Mouse (Mus musculus) lung, embryonic 14.5 days (tissue): ENCODE measurements around the gene Dao. TPM values are rescaled to one million over a fixed set of nuclear protein-coding genes. Genes with fewer than 3 reads are reported as not detected.

Experiments used
- ATAC-seq: fragments of 200-750 bp; cut with Nextera tagmentation; 2 replicates; pipeline ENCODE4 v1.8.0; 2017; ENCODE audit warnings: mild to moderate bottlenecking, moderate TSS enrichment, moderate library complexity; ENCODE audit not compliant: insufficient read depth
- DNase-seq: peaks from one replicate; pipeline ENCODE4 v3.0.0-alpha.2; 2015
- H3K27ac ChIP-seq: fragments of 300-500 bp; sonication (generic); 2 replicates; pipeline ENCODE4 v1.5.1; 2014; ENCODE audit warnings: low read depth, mild to moderate bottlenecking, moderate library complexity
- H3K27me3 ChIP-seq: fragments of 300-500 bp; sonication (generic); 2 replicates; pipeline ENCODE4 v1.6.1; 2014; ENCODE audit warnings: low read length, control low read depth; ENCODE audit not compliant: insufficient read depth
- H3K36me3 ChIP-seq: fragments of 300-500 bp; sonication (generic); 2 replicates; pipeline ENCODE4 v1.6.1; 2014; ENCODE audit warnings: control low read depth; ENCODE audit not compliant: insufficient read depth
- H3K4me1 ChIP-seq: fragments of 300-500 bp; sonication (generic); 2 replicates; pipeline ENCODE4 v1.6.1; 2014; ENCODE audit warnings: antibody characterized with exemption, control low read depth; ENCODE audit not compliant: insufficient read depth
- H3K4me2 ChIP-seq: fragments of 300-500 bp; sonication (generic); 2 replicates; pipeline ENCODE4 v1.6.1; 2014; ENCODE audit warnings: mild to moderate bottlenecking
- H3K4me3 ChIP-seq: fragments of 300-500 bp; sonication (generic); 2 replicates; pipeline ENCODE4 v1.5.1; 2014; ENCODE audit warnings: low read depth, low read length
- H3K9ac ChIP-seq: fragments of 300-500 bp; sonication (generic); 2 replicates; pipeline ENCODE4 v1.6.1; 2014
- H3K9me3 ChIP-seq: fragments of 300-500 bp; sonication (generic); 2 replicates; pipeline ENCODE4 v1.6.1; 2016; ENCODE audit warnings: low read depth, low read length, control low read depth
- CTCF ChIP-seq: IDR thresholded peaks from 2 replicates; pipeline ENCODE4 v1.5.1; 2016; ENCODE audit warnings: antibody characterized with exemption, low read depth
- WGBS: fragments of 180-500 bp; shearing (Covaris S2); extraction: QIAGEN DNeasy Blood & Tissue Kit; methylation state at CpG from one replicate; pipeline ENCODE4 v1.1.7; 2014; 5-methylcytosine and 5-hydroxymethylcytosine counted together
- polyA plus RNA-seq: library from polyadenylated mRNA; unstranded; fragments of >200 nt; fragmentation: Nextera tagmentation; extraction: Ambion mirVana; gene quantifications from 2 replicates; pipeline ENCODE4 v1.2.1, GENCODE M21; 2014

The Dao gene
- polyA plus RNA-seq, 1 experiment from 2014 or later, result not detected

- Histone ChIP-seq H3K9me3 (no peaks in the 10 kb centered on the region), H3K27ac (no peak overlapping the region), H3K4me2 (no peak overlapping the region), H3K9ac (no peak overlapping the region), H3K36me3 (no peaks in the 10 kb centered on the region), H3K4me3 (no peak overlapping the region), H3K27me3 (no peaks in the 10 kb centered on the region), H3K4me1 (no peaks in the 10 kb centered on the region)
- DNase-seq (no peak), ATAC-seq (no peak)
- WGBS, result 67% methylated on average over 4 of the region's 4 CpGs
- no peak for TF ChIP-seq CTCF
These were observed 3.5 kb downstream of the Dao start for GRCm38 (mm10) chr5:114006974-114007373.

- Histone ChIP-seq H3K4me2 (no peak overlapping the region), H3K4me1 (no peaks in the 10 kb centered on the region), H3K27ac (no peak overlapping the region), H3K27me3 (no peaks in the 10 kb centered on the region), H3K9ac (no peak overlapping the region), H3K4me3 (no peak overlapping the region), H3K9me3 (no peaks in the 10 kb centered on the region), H3K36me3 (no peaks in the 10 kb centered on the region)
- no peak for DNase-seq
- ATAC-seq, result no peak
- WGBS, result 76% methylated on average over 12 of the region's 12 CpGs
- TF ChIP-seq CTCF, result no peak
These were observed 4.4 kb downstream of the Dao start for GRCm38 (mm10) chr5:114007753-114008453.

- H3K36me3 ChIP-seq, result no peaks in the 10 kb centered on the region
- DNase-seq (no peak), ATAC-seq (no peak)
- H3K4me2 ChIP-seq, result no peak overlapping the region
- H3K9ac ChIP-seq, result no peak overlapping the region
- no peak overlapping the region for H3K4me3 ChIP-seq
- no peak overlapping the region for H3K27ac ChIP-seq
- no peak for TF ChIP-seq CTCF
- 56% methylated on average over 4 of the region's 4 CpGs for WGBS
- no peaks in the 10 kb centered on the region for H3K9me3 ChIP-seq
- no peaks in the 10 kb centered on the region for H3K27me3 ChIP-seq
- no peaks in the 10 kb centered on the region for H3K4me1 ChIP-seq
These were observed 5.5 kb downstream of the Dao start for GRCm38 (mm10) chr5:114009049-114009448.

- no peak overlapping the region for H3K4me3 ChIP-seq
- DNase-seq (peak; percentile 76), ATAC-seq (no peak)
- H3K27ac ChIP-seq, result no peak overlapping the region
- H3K27me3 ChIP-seq, result no peaks in the 10 kb centered on the region
- 61% methylated on average over 7 of the region's 7 CpGs for WGBS
- no peak overlapping the region for H3K4me2 ChIP-seq
- no peak overlapping the region for H3K9ac ChIP-seq
- H3K9me3 ChIP-seq, result no peaks in the 10 kb centered on the region
- no peak for TF ChIP-seq CTCF
- H3K4me1 ChIP-seq, result no peaks in the 10 kb centered on the region
- no peaks in the 10 kb centered on the region for H3K36me3 ChIP-seq
These were observed 11.6 kb downstream of the Dao start for GRCm38 (mm10) chr5:114015121-114015520.

- ATAC-seq (no peak), DNase-seq (no peak)
- Histone ChIP-seq H3K27ac (no peak overlapping the region), H3K4me1 (0 out of 2 replicates have a peak, but pooled peaks cover 4% of the 10 kb centered on the region), H3K4me2 (no peak overlapping the region), H3K27me3 (no peaks in the 10 kb centered on the region), H3K9ac (no peak overlapping the region), H3K36me3 (no peaks in the 10 kb centered on the region), H3K9me3 (no peaks in the 10 kb centered on the region), H3K4me3 (no peak overlapping the region)
- 45% methylated on average over 6 of the region's 6 CpGs for WGBS
- TF ChIP-seq CTCF, result no peak
These were observed 20.9 kb downstream of the Dao start for GRCm38 (mm10) chr5:114024390-114024789.

- Histone ChIP-seq H3K36me3 (no peaks in the 10 kb centered on the region), H3K4me1 (0 out of 2 replicates have a peak, but pooled peaks cover 4% of the 10 kb centered on the region), H3K9me3 (no peaks in the 10 kb centered on the region), H3K4me3 (no peak overlapping the region), H3K27me3 (no peaks in the 10 kb centered on the region), H3K9ac (no peak overlapping the region), H3K4me2 (no peak overlapping the region), H3K27ac (no peak overlapping the region)
- ATAC-seq (no peak), DNase-seq (peak; percentile 23)
- 11% methylated on average over 10 of the region's 10 CpGs for WGBS
- no peak for TF ChIP-seq CTCF
These were observed 21.4 kb downstream of the Dao start for GRCm38 (mm10) chr5:114024885-114025284.

- no peak overlapping the region for H3K27ac ChIP-seq
- DNase-seq (no peak), ATAC-seq (no peak)
- no peak overlapping the region for H3K4me2 ChIP-seq
- H3K4me1 ChIP-seq, result 0 out of 2 replicates have a peak, but pooled peaks cover 4% of the 10 kb centered on the region
- WGBS, result 80% methylated on average over 12 of the region's 12 CpGs
- H3K9ac ChIP-seq, result no peak overlapping the region
- no peaks in the 10 kb centered on the region for H3K36me3 ChIP-seq
- no peaks in the 10 kb centered on the region for H3K27me3 ChIP-seq
- no peaks in the 10 kb centered on the region for H3K9me3 ChIP-seq
- H3K4me3 ChIP-seq, result no peak overlapping the region
- no peak for TF ChIP-seq CTCF
These were observed 23.9 kb downstream of the Dao start for GRCm38 (mm10) chr5:114027217-114027944.
